20 mouse cellular contexts compared by ENCODE assay signal in genomic region chr9:54785215-54785614, GRCm38 (mm10). TPM values are rescaled to one million over a fixed set of nuclear protein-coding genes. Genes with fewer than 3 reads are reported as not detected.
DNase-seq lines count a peak whose midpoint lies in the region; ATAC-seq and TF ChIP-seq lines count a peak whose summit lies in the region.
"Had no signal": no experiment of that assay in that cellular context is flagged by ENCODE, and none has a peak within 500 bp of the region (broad histone marks: within the 10 kb centered on the region; RNA-seq: fewer than 3 reads in every experiment).

No protein-coding gene starts in this region.

- WGBS in embryonic facial prominence, embryonic 10.5 days = 87% methylated on average over 3 of the region's 3 CpGs
- WGBS in embryonic facial prominence, embryonic 12.5 days = 69% methylated on average over 3 of the region's 3 CpGs
- WGBS in limb, embryonic 14.5 days = 30% methylated on average over 3 of the region's 3 CpGs

- no peak overlapping the region for H3K9ac ChIP-seq in embryonic facial prominence, embryonic 12.5 days
- no peak overlapping the region for H3K9ac ChIP-seq in limb, embryonic 14.5 days (ENCODE audit: low read depth, low read length, severe bottlenecking)
- H3K9ac ChIP-seq: heart, embryonic 12.5 days; hindbrain, embryonic 15.5 days had no signal

- no peak overlapping the region for H3K4me2 ChIP-seq in embryonic facial prominence, embryonic 12.5 days (replicated peaks)
- no peak overlapping the region for H3K4me2 ChIP-seq in limb, embryonic 14.5 days (replicated peaks; ENCODE audit: low read depth, low read length, severe bottlenecking)
- H3K4me2 ChIP-seq: heart, embryonic 12.5 days; hindbrain, embryonic 15.5 days had no signal

- no peak for TF ChIP-seq POLR2A in embryonic fibroblast, embryonic 13.5 days (IDR thresholded peaks at IDR 0.05; ENCODE audit: low read depth, low read length)
- no peak for TF ChIP-seq POLR2A in limb, embryonic 14.5 days (IDR thresholded peaks at IDR 0.05; ENCODE audit: borderline replicate concordance, extremely low read depth, insufficient read depth, insufficient read length)

- TF ChIP-seq CTCF in embryonic fibroblast, embryonic 13.5 days (IDR thresholded peaks at IDR 0.05; ENCODE audit: borderline replicate concordance, insufficient read depth, low read length) = no peak

- no peaks in the 10 kb centered on the region for H3K27me3 ChIP-seq in embryonic facial prominence, embryonic 10.5 days (replicated peaks; ENCODE audit: low read depth, poor library complexity, severe bottlenecking)
- no peaks in the 10 kb centered on the region for H3K27me3 ChIP-seq in embryonic facial prominence, embryonic 12.5 days
- no peaks in the 10 kb centered on the region for H3K27me3 ChIP-seq in limb, embryonic 14.5 days (ENCODE audit: control insufficient read depth, insufficient read depth, low read length)
- H3K27me3 ChIP-seq: hindbrain, embryonic 15.5 days had no signal

- no peak for ATAC-seq in embryonic facial prominence, embryonic 12.5 days (ENCODE audit: insufficient number of reproducible peaks, insufficient read depth, low FRiP score, low TSS enrichment)
- no peak for ATAC-seq in limb, embryonic 14.5 days (ENCODE audit: low FRiP score, low read depth)
- ATAC-seq: forebrain, embryonic 14.5 days; intestine, postnatal 0 days had no signal

- H3K9me3 ChIP-seq in embryonic facial prominence, embryonic 10.5 days = no peaks in the 10 kb centered on the region
- no peaks in the 10 kb centered on the region for H3K9me3 ChIP-seq in embryonic facial prominence, embryonic 12.5 days
- H3K9me3 ChIP-seq in limb, embryonic 14.5 days (ENCODE audit: control insufficient read depth, low read length) = no peaks in the 10 kb centered on the region
- H3K9me3 ChIP-seq: forebrain, embryonic 10.5 days; heart, embryonic 12.5 days; hindbrain, embryonic 15.5 days had no signal

- no peak overlapping the region for H3K4me3 ChIP-seq in embryonic facial prominence, embryonic 10.5 days
- H3K4me3 ChIP-seq in embryonic facial prominence, embryonic 12.5 days = no peak overlapping the region
- no peak overlapping the region for H3K4me3 ChIP-seq in embryonic fibroblast, embryonic 13.5 days (ENCODE audit: insufficient read depth, low read length)
- H3K4me3 ChIP-seq in limb, embryonic 14.5 days (replicated peaks; ENCODE audit: low read length) = no peak overlapping the region
- H3K4me3 ChIP-seq: erythroblast, embryonic 14.5 days; forebrain, embryonic 10.5 days; heart, adult 2 months; heart, embryonic 12.5 days; hindbrain, embryonic 15.5 days had no signal

- H3K36me3 ChIP-seq in embryonic facial prominence, embryonic 10.5 days (replicated peaks) = no peaks in the 10 kb centered on the region
- no peaks in the 10 kb centered on the region for H3K36me3 ChIP-seq in embryonic facial prominence, embryonic 12.5 days
- H3K36me3 ChIP-seq in limb, embryonic 14.5 days (ENCODE audit: control insufficient read depth, insufficient read depth, low read length) = no peaks in the 10 kb centered on the region
- H3K36me3 ChIP-seq: forebrain, embryonic 10.5 days; heart, embryonic 12.5 days; hindbrain, embryonic 15.5 days had no signal

- no peak for DNase-seq in embryonic facial prominence, embryonic 10.5 days (ENCODE audit: low spot score)
- DNase-seq in limb, embryonic 14.5 days (ENCODE audit: low spot score) = peak; percentile 66
- no peak for DNase-seq in urinary bladder, postnatal 14 days (ENCODE audit: low spot score)
- DNase-seq in adrenal gland, postnatal 10 days = no peak
- DNase-seq in T-cell, adult 2 months (ENCODE audit: low spot score) = no peak
- DNase-seq: adrenal gland, adult 8-10 months; cerebellum, adult 11-12 months; cerebellum, adult 9-11 months; cerebellum, postnatal 36 days; gastrocnemius, postnatal 10 days; heart, adult 2 months; heart, postnatal 36 days had no signal

- peaks cover 59% of the 10 kb centered on the region for H3K4me1 ChIP-seq in embryonic facial prominence, embryonic 10.5 days
- peaks cover 51% of the 10 kb centered on the region for H3K4me1 ChIP-seq in embryonic facial prominence, embryonic 12.5 days
- H3K4me1 ChIP-seq in embryonic fibroblast, embryonic 13.5 days (ENCODE audit: control insufficient read depth, insufficient read depth, low read length) = peaks cover 13% of the 10 kb centered on the region
- H3K4me1 ChIP-seq in limb, embryonic 14.5 days (ENCODE audit: control insufficient read depth, insufficient read depth, low read length) = peaks cover 60% of the 10 kb centered on the region

- peak overlapping the region; percentile 83 for H3K27ac ChIP-seq in embryonic facial prominence, embryonic 10.5 days (replicated peaks)
- peak overlapping the region; percentile 26; the same call in 1 of the 2 replicates for H3K27ac ChIP-seq in embryonic facial prominence, embryonic 12.5 days
- H3K27ac ChIP-seq in embryonic fibroblast, embryonic 13.5 days (ENCODE audit: insufficient read depth, low read length) = peak overlapping the region; percentile 8; the same call in 1 of the 2 replicates
- H3K27ac ChIP-seq in limb, embryonic 14.5 days (replicated peaks; ENCODE audit: low read depth, low read length) = peak overlapping the region; percentile 73
- H3K27ac ChIP-seq: heart, adult 2 months; hindbrain, embryonic 15.5 days had no signal

RNA-seq across cellular contexts. Expression of gene Crabp1, which starts 20.7 kb away (rescaled TPM):
- polyA plus RNA-seq in embryonic facial prominence, embryonic 10.5 days (2016; fragmentation: Nextera tagmentation; extraction: Ambion mirVana) = 1,341 and 1,562 TPM in 2 replicates
- polyA plus RNA-seq in embryonic facial prominence, embryonic 12.5 days (2016; fragmentation: Nextera tagmentation; extraction: Ambion mirVana) = 542 and 609 TPM in 2 replicates
- polyA plus RNA-seq in embryonic fibroblast, embryonic 13.5 days (2011; ENCODE audit: insufficient read length, low read depth, missing spikeins) = 344 and 514 TPM in 2 replicates
- polyA plus RNA-seq in limb, embryonic 14.5 days (2012; rRNA removed) = 635 and 800 TPM in 2 replicates
- polyA plus RNA-seq in limb, embryonic 14.5 days (2014; fragmentation: Nextera tagmentation; extraction: Ambion mirVana) = 716 and 755 TPM in 2 replicates
- total RNA-seq in adrenal gland, postnatal 10 days (2021) = 1 to 10 TPM; 3.9 to 5.9 TPM
- total RNA-seq: heart, adult 2 months; heart, postnatal 36 days had no signal
- polyA plus RNA-seq: erythroblast, embryonic 14.5 days; heart, adult 2 months had no signal

RNA-seq across cellular contexts. Expression of gene Wdr61, which starts 50.9 kb away (rescaled TPM):
- polyA plus RNA-seq in embryonic facial prominence, embryonic 10.5 days (2016; fragmentation: Nextera tagmentation; extraction: Ambion mirVana) = 182 and 188 TPM in 2 replicates
- polyA plus RNA-seq in embryonic facial prominence, embryonic 12.5 days (2016; fragmentation: Nextera tagmentation; extraction: Ambion mirVana) = 151 and 155 TPM in 2 replicates
- polyA plus RNA-seq in embryonic fibroblast, embryonic 13.5 days (2011; ENCODE audit: insufficient read length, low read depth, missing spikeins) = 80.0 and 81.6 TPM in 2 replicates
- polyA plus RNA-seq in limb, embryonic 14.5 days (2012; rRNA removed) = 96.1 and 105 TPM in 2 replicates
- 159 and 161 TPM in 2 replicates for polyA plus RNA-seq in limb, embryonic 14.5 days (2014; fragmentation: Nextera tagmentation; extraction: Ambion mirVana)
- total RNA-seq in adrenal gland, postnatal 10 days (2021) = 10 to 100 TPM; 74.9 to 78.8 TPM

Comparison
In these comparisons a context has a peak if more than half of its experiments do, and no peak if none do; other contexts are left out.
1. H3K27ac ChIP-seq: peak in every context shown above with its lines; median percentile 83 in embryonic facial prominence, embryonic 10.5 days; 73 in limb, embryonic 14.5 days; 26 in embryonic facial prominence, embryonic 12.5 days; 8 in embryonic fibroblast, embryonic 13.5 days.